Mouse (Mus musculus) hindbrain, embryonic 16.5 days (tissue): Measurements from ENCODE around the gene Sun2. TPM values are rescaled to one million over a fixed set of nuclear protein-coding genes. Genes with fewer than 3 reads are reported as not detected.

Experiments
- ATAC-seq: fragments of 200-750 bp; cut with Nextera tagmentation; 2 replicates; pipeline ENCODE4 v1.8.0; 2017; ENCODE audit warnings: moderate TSS enrichment, moderate library complexity
- H3K27ac ChIP-seq: fragments of 300-500 bp; sonication (generic); 2 replicates; pipeline ENCODE4 v1.5.1; 2014; ENCODE audit warnings: low read depth, mild to moderate bottlenecking, control low read depth, low read length, moderate library complexity
- H3K27me3 ChIP-seq: fragments of 300-500 bp; sonication (generic); replicated peaks from 2 replicates; pipeline ENCODE4 v1.6.1; 2014; ENCODE audit warnings: low read length; ENCODE audit not compliant: control insufficient read depth, insufficient read depth
- H3K36me3 ChIP-seq: fragments of 300-500 bp; sonication (generic); 2 replicates; pipeline ENCODE4 v1.6.1; 2014; ENCODE audit warnings: mild to moderate bottlenecking, low read length, moderate library complexity, mixed read lengths; ENCODE audit not compliant: control insufficient read depth, insufficient read depth
- H3K4me1 ChIP-seq: fragments of 300-500 bp; sonication (generic); 2 replicates; pipeline ENCODE4 v1.6.1; 2014; ENCODE audit warnings: low read depth, low read length; ENCODE audit not compliant: control insufficient read depth, insufficient read depth
- H3K4me2 ChIP-seq: fragments of 300-500 bp; sonication (generic); 2 replicates; pipeline ENCODE4 v1.6.1; 2014; ENCODE audit warnings: mild to moderate bottlenecking, low read length, control low read depth, moderate library complexity
- H3K4me3 ChIP-seq: fragments of 300-500 bp; sonication (generic); 2 replicates; pipeline ENCODE4 v1.5.1; 2014; ENCODE audit warnings: mild to moderate bottlenecking, low read length, control low read depth, moderate library complexity
- H3K9ac ChIP-seq: fragments of 300-500 bp; sonication (generic); 2 replicates; pipeline ENCODE4 v1.6.1; 2014; ENCODE audit warnings: low read depth, mild to moderate bottlenecking, control low read depth, low read length, moderate library complexity
- H3K9me3 ChIP-seq: fragments of 300-500 bp; sonication (generic); 2 replicates; pipeline ENCODE4 v1.6.1; 2014; ENCODE audit warnings: mild to moderate bottlenecking, low read length, moderate library complexity; ENCODE audit not compliant: control insufficient read depth
- WGBS: fragments of 180-500 bp; shearing (Covaris S2); extraction: QIAGEN DNeasy Blood & Tissue Kit; methylation state at CpG from one replicate; pipeline ENCODE4 v1.1.7; 2014; 5-methylcytosine and 5-hydroxymethylcytosine counted together
- polyA plus RNA-seq: library from polyadenylated mRNA; unstranded; fragments of >200 nt; fragmentation: Nextera tagmentation; extraction: Ambion mirVana; gene quantifications from 2 replicates; pipeline ENCODE4 v1.2.1, GENCODE M21; 2015

The Sun2 gene
- polyA plus RNA-seq, 1 experiment from 2014 or later = 4.7 TPM

DNA sequence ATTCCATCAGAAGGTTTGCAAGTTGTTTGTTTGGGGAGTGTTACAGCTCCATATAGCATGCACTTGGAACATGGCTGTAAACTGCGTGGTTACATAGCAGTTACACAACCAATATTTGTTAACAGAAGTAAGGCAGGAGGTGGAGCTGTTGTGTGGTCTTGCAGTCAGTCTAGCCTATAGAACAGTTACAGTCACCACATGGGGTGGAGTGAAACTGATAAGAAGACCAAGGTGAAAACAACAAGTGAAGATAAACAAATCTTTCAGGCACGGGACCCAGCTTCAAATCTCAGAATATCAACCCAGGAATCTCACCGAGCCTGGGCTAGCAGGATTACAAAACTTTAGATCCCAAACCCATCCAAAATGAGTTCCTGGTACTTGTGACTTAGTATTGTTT is 1.6 kb downstream of the Sun2 start:
- Histone ChIP-seq H3K27ac (no peak overlapping the region), H3K27me3 (no peaks in the 10 kb centered on the region)

DNA sequence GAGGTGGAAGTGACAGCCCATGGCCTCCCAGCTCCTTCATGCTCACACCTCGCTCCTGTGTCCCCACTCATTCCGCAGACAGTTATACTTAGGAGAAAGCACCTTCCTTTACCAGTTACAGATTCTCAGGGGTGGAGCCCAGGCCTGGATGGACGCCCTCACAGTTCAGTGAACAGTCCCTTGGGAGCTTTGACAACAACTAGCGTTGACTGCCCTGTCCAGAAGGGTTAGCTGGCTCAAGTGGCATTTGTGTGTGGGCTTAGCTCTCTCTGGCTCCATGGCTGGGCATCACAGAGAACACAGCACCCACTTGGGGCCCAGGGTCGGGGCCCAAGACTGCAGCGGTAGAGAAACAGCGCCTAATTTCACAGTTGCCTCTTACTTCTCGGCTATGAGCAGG is 8.0 kb downstream of the Sun2 start:
- peaks cover 37% of the 10 kb centered on the region for H3K36me3 ChIP-seq
- no peak for ATAC-seq
- no peaks in the 10 kb centered on the region for H3K4me1 ChIP-seq
- 84% methylated on average over 8 of the region's 8 CpGs for WGBS
- no peaks in the 10 kb centered on the region for H3K27me3 ChIP-seq
- no peak overlapping the region for H3K4me2 ChIP-seq
- H3K27ac ChIP-seq = no peak overlapping the region
- no peaks in the 10 kb centered on the region for H3K9me3 ChIP-seq
- no peak overlapping the region for H3K4me3 ChIP-seq
- no peak overlapping the region for H3K9ac ChIP-seq

More for the DNA sequence above, 1.6 kb downstream of the Sun2 start:
- H3K4me2 ChIP-seq = peak overlapping the region; percentile 80
- peaks cover 16% of the 10 kb centered on the region for H3K36me3 ChIP-seq
- peak overlapping the region; percentile 98; the same call in 1 of the 2 replicates for H3K4me3 ChIP-seq
- WGBS = 81% methylated on average over 3 of the region's 3 CpGs
- H3K4me1 ChIP-seq = peaks cover 14% of the 10 kb centered on the region
- no peak for ATAC-seq
- no peak overlapping the region; the same call in 1 of the 2 replicates for H3K9ac ChIP-seq
- H3K9me3 ChIP-seq = no peaks in the 10 kb centered on the region

DNA sequence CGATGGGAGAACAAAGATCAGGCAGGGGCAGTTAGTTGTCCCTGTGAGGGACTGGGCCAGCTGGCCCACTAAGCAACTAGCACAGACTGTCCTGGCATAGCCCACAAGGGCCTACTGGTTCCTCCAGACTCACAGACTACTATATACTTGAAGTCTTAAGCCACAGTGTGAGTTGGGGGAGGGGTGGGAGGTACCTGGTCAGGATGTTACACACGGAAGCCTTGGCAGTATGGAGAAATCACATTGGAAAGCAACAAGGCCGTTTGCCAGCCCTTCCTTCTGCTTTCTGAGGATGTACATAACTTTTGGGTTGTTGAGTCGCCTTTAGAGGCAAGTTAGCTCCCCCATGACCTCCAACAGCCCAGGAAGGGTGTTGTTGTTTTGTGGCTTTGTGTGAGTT is 8.7 kb downstream of the Sun2 start:
- no peaks in the 10 kb centered on the region for H3K27me3 ChIP-seq
- peaks cover 38% of the 10 kb centered on the region for H3K36me3 ChIP-seq
- ATAC-seq = no peak
- no peak overlapping the region for H3K4me2 ChIP-seq
- no peaks in the 10 kb centered on the region for H3K4me1 ChIP-seq
- no peaks in the 10 kb centered on the region for H3K9me3 ChIP-seq
- no peak overlapping the region for H3K9ac ChIP-seq
- 77% methylated on average over 4 of the region's 4 CpGs for WGBS
- H3K27ac ChIP-seq = no peak overlapping the region
- no peak overlapping the region for H3K4me3 ChIP-seq

DNA sequence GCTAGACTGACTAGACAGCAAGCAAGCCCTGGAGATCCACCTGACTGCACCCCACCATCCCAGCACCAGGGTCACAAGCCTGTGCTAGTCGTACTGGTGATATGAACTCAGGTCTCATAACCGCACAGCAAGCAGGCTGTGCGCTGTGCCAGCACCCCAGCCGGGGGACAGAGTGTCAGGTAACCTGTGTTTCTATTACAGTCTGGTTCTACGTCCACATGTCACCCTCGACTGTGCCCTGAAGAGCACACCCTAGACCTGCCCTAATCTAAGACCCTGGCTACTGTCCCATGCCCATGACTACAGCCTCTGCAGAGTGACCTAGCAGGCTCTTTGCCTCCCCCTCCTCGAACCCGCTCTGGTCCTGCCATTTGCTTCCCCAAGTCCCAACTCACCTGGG is 9.1 kb downstream of the Sun2 start:
- Histone ChIP-seq H3K27me3 (no peaks in the 10 kb centered on the region), H3K4me2 (no peak overlapping the region), H3K9me3 (no peaks in the 10 kb centered on the region), H3K4me1 (no peaks in the 10 kb centered on the region), H3K27ac (no peak overlapping the region), H3K4me3 (no peak overlapping the region), H3K36me3 (peaks cover 34% of the 10 kb centered on the region), H3K9ac (no peak overlapping the region)
- no peak for ATAC-seq
- 91% methylated on average over 8 of the region's 8 CpGs for WGBS

DNA sequence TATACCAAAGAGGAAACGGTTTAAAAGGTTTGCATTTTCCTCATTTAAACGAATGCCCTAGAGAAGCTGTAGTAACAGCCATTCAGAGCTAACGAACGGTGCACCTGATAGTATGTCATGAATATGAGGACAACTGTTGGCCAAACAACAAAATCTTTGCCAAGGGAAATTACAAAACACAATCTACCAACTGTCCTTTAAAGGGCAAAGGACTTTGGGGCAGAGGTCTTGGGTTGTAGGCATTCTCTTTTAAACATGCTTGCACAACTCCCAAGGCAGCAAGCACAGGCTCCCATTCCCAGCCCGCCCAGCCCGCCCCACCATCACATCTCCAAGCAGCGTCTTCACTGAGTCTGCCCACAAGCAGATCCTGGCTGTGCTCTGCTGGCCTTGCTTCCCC is 10.8 kb downstream of the Sun2 start:
- no peak overlapping the region for H3K9ac ChIP-seq
- no peak overlapping the region for H3K27ac ChIP-seq
- no peaks in the 10 kb centered on the region for H3K27me3 ChIP-seq
- no peaks in the 10 kb centered on the region for H3K4me1 ChIP-seq
- peaks cover 37% of the 10 kb centered on the region for H3K36me3 ChIP-seq
- H3K9me3 ChIP-seq = no peaks in the 10 kb centered on the region
- 80% methylated on average over 7 of the region's 7 CpGs for WGBS
- no peak for ATAC-seq
- no peak overlapping the region for H3K4me2 ChIP-seq
- H3K4me3 ChIP-seq = no peak overlapping the region

DNA sequence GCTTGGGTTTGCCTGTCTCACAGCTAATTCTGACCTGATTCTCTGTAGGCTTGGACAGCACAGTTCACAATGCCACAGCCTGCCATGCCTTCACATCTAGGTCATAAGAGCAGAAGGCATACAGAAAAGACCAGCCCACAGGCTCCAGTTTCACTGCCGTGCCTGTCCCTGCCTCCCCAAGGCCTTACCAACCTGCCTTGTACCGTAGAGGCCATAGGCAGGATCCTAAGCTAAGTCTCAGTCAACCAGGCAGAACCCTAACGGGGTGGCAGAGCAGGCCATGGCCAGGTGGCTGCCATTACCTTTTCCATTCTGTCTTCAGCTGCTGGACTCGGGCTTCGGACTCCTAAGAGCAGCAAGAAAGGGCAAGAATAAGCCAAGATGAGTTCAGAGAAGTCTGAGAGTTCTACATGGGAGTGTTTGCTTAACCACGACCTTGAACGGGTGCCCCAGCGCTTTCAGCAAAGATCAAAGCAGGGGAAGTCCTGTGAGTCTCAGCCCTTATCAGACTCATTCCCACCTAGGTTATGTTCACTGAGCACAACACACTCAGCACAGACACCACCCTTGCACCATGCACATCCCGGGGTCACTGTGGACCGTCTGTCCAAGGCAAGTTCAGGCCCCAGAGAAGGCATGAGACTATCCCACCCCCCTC is 13.5 kb downstream of the Sun2 start:
- Histone ChIP-seq H3K9me3 (no peaks in the 10 kb centered on the region), H3K27me3 (no peaks in the 10 kb centered on the region), H3K9ac (no peak overlapping the region), H3K36me3 (peaks cover 37% of the 10 kb centered on the region), H3K4me1 (no peaks in the 10 kb centered on the region), H3K4me3 (no peak overlapping the region), H3K4me2 (no peak overlapping the region), H3K27ac (no peak overlapping the region)
- 92% methylated on average over 10 of the region's 10 CpGs for WGBS
- no peak for ATAC-seq

DNA sequence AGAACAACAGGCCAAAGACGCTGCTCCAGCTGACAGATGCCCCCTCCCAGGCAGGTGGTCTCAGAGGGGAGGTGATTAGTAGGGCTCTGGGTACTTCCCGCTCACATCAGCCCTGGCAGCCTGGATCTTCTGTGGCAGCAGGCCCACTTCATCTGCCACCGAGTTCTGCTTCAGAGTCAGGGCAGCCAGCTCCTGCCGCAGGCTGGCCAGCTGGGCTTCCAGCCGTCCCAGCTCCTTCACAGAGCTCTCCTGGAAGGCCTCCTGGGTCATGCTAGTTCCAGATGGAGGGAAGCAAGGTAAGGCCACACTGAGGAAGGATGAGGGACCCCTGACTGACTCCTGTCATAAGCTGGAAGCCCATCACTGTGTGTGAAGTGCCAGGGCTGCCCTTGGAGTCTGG is 14.0 kb downstream of the Sun2 start:
- Histone ChIP-seq H3K4me3 (no peak overlapping the region), H3K27ac (no peak overlapping the region; the same call in 1 of the 2 replicates), H3K27me3 (no peaks in the 10 kb centered on the region), H3K9ac (no peak overlapping the region), H3K4me2 (no peak overlapping the region), H3K4me1 (no peaks in the 10 kb centered on the region), H3K9me3 (no peaks in the 10 kb centered on the region), H3K36me3 (peaks cover 33% of the 10 kb centered on the region)
- no peak for ATAC-seq
- 48% methylated on average over 5 of the region's 5 CpGs for WGBS

DNA sequence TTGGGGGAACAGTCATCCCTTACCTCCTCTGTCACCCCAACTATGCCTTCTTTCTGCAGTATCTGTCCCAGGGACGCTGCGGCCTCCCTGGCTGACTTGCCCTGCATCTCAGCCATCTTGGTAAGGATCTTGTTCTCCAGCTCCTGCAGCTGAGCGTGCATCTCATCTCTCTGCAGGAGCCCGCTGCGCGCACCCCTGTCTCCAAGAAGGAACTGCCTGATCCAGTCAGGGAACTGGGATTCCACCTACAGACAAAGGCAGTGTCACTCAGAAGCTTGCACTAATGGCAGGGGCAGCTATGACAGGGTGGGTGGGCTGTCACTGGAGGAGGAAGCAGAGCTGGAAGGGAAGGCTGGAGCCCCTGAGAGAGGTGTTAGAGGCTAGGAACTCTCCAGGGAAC is 14.5 kb downstream of the Sun2 start:
- Histone ChIP-seq H3K4me1 (no peaks in the 10 kb centered on the region), H3K4me3 (no peak overlapping the region), H3K27ac (peak overlapping the region; percentile 39; the same call in 1 of the 2 replicates), H3K4me2 (no peak overlapping the region), H3K27me3 (no peaks in the 10 kb centered on the region), H3K36me3 (peaks cover 33% of the 10 kb centered on the region), H3K9ac (no peak overlapping the region), H3K9me3 (no peaks in the 10 kb centered on the region)
- 83% methylated on average over 6 of the region's 6 CpGs for WGBS
- no peak for ATAC-seq

DNA sequence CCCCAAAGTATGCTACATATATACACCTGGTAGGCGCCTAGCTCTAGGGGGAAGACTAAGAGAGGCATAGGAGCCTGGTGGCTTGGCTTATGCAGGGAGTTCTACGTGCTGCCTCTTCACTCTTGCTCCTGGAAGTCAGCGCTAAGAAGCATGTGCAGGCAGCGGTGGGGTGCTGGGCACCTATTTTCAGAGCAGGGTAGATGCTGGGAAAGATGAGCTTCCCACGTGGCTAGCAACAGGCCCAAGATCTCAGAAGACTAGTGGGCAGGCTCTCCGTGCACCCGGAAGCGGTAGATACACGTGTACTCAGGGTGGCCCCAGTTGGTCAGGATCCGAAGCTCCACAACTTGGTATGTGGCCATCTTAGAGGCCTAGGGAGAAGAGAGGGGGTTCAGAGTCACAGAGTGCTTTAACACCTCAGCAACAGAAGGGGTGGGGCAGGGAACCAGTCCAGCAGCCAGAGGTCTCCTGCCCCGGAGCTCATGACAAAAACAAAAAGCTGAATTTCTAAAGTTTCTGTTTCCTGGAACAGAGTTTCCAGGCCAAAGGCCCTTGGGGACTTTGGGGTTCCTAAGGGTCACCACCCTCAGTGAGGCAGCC is 17.0 kb downstream of the Sun2 start:
- Histone ChIP-seq H3K27me3 (no peaks in the 10 kb centered on the region), H3K4me1 (no peaks in the 10 kb centered on the region), H3K36me3 (peaks cover 34% of the 10 kb centered on the region), H3K9me3 (no peaks in the 10 kb centered on the region), H3K27ac (no peak overlapping the region), H3K4me2 (no peak overlapping the region), H3K4me3 (no peak overlapping the region), H3K9ac (no peak overlapping the region; the same call in 1 of the 2 replicates)
- WGBS = 91% methylated on average over 11 of the region's 11 CpGs
- ATAC-seq = no peak
